Mouse (Mus musculus) cerebellum, postnatal 25 days (tissue): ENCODE measurements at regions not wholly inside any gene's neighbourhood (a gene's known extent, or its start where the extent isn't known, plus 50 kb on each side); places are given as distances from the start of the nearest gene placed in this dataset.

Experiments
- DNase-seq, 2 experiments: peaks; one replicate each; pipeline ENCODE4 v3.0.0; 2021; ENCODE audit warnings: mixed read lengths in 2 of 2

- DNase-seq, result no peak
Measured at GRCm38 (mm10) chr6:117332641-117333040, 164.3 kb downstream of the Cxcl12 start.

- DNase-seq, result no peak
Measured at GRCm38 (mm10) chr6:117342123-117342522, 173.8 kb downstream of the Cxcl12 start.

- no peak for DNase-seq
Measured at GRCm38 (mm10) chr6:117347356-117347755, 179.0 kb downstream of the Cxcl12 start.

GRCm38 (mm10) chr6:117351846-117352245 is 183.5 kb downstream of the Cxcl12 start:
- DNase-seq, result no peak

GRCm38 (mm10) chr6:117353091-117353490 is 184.8 kb downstream of the Cxcl12 start:
- peak; percentile 29 to 45 for DNase-seq

GRCm38 (mm10) chr6:117356101-117356500 is 187.8 kb downstream of the Cxcl12 start:
- DNase-seq, result no peak

- no peak for DNase-seq
Measured at GRCm38 (mm10) chr6:117359401-117359800, 191.1 kb downstream of the Cxcl12 start.

GRCm38 (mm10) chr6:117366563-117366962 is 198.2 kb downstream of the Cxcl12 start:
- DNase-seq, result no peak

GRCm38 (mm10) chr6:117375989-117376388 is 207.7 kb downstream of the Cxcl12 start:
- peak in 1 of 2 experiments; percentile 11 for DNase-seq

- DNase-seq, result no peak
Measured at GRCm38 (mm10) chr6:117379904-117380303, 211.6 kb downstream of the Cxcl12 start.

- no peak for DNase-seq
Measured at GRCm38 (mm10) chr6:117390233-117390848, 222.0 kb downstream of the Cxcl12 start.

- DNase-seq, result no peak
Measured at GRCm38 (mm10) chr6:117393480-117393879, 225.1 kb downstream of the Cxcl12 start.

GRCm38 (mm10) chr6:117405589-117406311 is 237.4 kb downstream of the Cxcl12 start:
- DNase-seq, result no peak

- DNase-seq, result no peak
Measured at GRCm38 (mm10) chr6:117406312-117406595, 237.9 kb downstream of the Cxcl12 start.

- DNase-seq, result no peak
Measured at GRCm38 (mm10) chr6:117406757-117407156, 238.4 kb downstream of the Cxcl12 start.

GRCm38 (mm10) chr6:117407206-117407858 is 239.0 kb downstream of the Cxcl12 start:
- no peak for DNase-seq

GRCm38 (mm10) chr6:117407953-117408352 is 239.6 kb downstream of the Cxcl12 start:
- DNase-seq, result no peak

- DNase-seq, result peak; percentile 20 to 40
Measured at GRCm38 (mm10) chr6:117408971-117409783, 240.8 kb downstream of the Cxcl12 start.

- DNase-seq, result no peak
Measured at GRCm38 (mm10) chr6:117414926-117415325, 246.6 kb downstream of the Cxcl12 start.

- no peak for DNase-seq
Measured at GRCm38 (mm10) chr6:117415901-117416300, 247.6 kb downstream of the Cxcl12 start.

GRCm38 (mm10) chr6:117416461-117416860 is 248.1 kb downstream of the Cxcl12 start:
- no peak for DNase-seq

GRCm38 (mm10) chr6:117422846-117423573 is 254.7 kb downstream of the Cxcl12 start:
- no peak for DNase-seq

GRCm38 (mm10) chr6:117426363-117426762 is 258.0 kb downstream of the Cxcl12 start:
- no peak for DNase-seq
